Mouse (Mus musculus): ENCODE measurements around the gene Cpsf4l. TPM values are rescaled to one million over a fixed set of nuclear protein-coding genes. Genes with fewer than 3 reads are reported as not detected.

Gene Cpsf4l
- polyA plus RNA-seq, 1 experiment from 2014 or later = 0.54 TPM

DNA sequence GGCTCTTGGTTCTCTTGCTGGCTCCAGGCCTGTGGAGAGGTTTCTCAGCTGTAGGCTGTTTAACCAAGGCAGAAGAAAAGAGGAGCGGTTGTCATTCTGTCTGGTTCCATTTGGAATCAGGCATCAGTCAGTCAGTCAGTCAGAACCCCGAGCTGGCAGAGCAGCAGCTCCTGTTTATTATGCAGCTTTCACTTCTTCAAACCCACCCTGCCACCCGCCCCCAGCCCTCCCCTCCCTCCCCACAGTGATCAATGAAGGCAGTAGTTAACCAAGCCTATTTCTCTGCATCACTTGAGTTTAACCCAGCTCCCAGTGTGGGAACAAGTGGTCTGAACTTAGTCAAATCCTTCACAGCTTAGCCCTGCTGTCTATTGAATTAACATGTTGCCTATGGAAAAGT is 18.0 kb downstream of the Cpsf4l start:
- ATAC-seq (ENCODE audit: low FRiP score) (no peak), DNase-seq (ENCODE audit: low spot score) (no peak)
- Histone ChIP-seq H3K27ac (no peak overlapping the region), H3K9ac (no peak overlapping the region), H3K9me3 (ENCODE audit: control insufficient read depth, low read length) (no peaks in the 10 kb centered on the region), H3K27me3 (ENCODE audit: control insufficient read depth, insufficient read depth, low read length) (no peaks in the 10 kb centered on the region), H3K4me1 (replicated peaks; ENCODE audit: control insufficient read depth, insufficient read depth, low read length) (no peaks in the 10 kb centered on the region; the same call in 1 of the 2 replicates), H3K4me2 (replicated peaks) (no peak overlapping the region), H3K4me3 (replicated peaks; ENCODE audit: low read length) (no peak overlapping the region), H3K36me3 (replicated peaks; ENCODE audit: control insufficient read depth, insufficient read depth) (peaks cover 76% of the 10 kb centered on the region)
- WGBS = 70% methylated on average over 3 of the region's 3 CpGs

DNA sequence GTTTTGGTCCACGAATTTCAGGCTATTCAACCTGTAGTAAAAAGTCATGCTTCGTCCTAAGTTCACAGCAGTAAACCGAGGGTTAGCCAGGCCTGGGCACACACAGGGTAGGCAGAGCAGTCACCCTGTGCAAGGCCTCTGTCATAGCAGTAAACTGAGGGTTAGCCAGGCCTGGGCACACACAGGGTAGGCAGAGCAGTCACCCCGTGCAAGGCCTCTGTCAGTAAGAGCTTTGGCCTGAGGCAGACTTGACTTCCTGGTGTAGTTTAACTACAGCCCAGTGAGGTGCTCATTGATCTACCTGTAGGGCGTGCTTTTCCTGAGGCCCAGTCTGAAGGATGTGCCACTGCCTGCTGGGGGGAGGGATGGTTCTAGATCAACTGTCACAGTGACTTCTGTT is 18.5 kb downstream of the Cpsf4l start:
- H3K4me1 ChIP-seq (replicated peaks; ENCODE audit: control insufficient read depth, insufficient read depth, low read length) = no peaks in the 10 kb centered on the region; the same call in 1 of the 2 replicates
- H3K27me3 ChIP-seq (ENCODE audit: control insufficient read depth, insufficient read depth, low read length) = no peaks in the 10 kb centered on the region
- no peak overlapping the region for H3K4me2 ChIP-seq (replicated peaks)
- ATAC-seq (ENCODE audit: low FRiP score) = no peak
- H3K27ac ChIP-seq = no peak overlapping the region
- no peak overlapping the region for H3K4me3 ChIP-seq (replicated peaks; ENCODE audit: low read length)
- no peak for DNase-seq (ENCODE audit: low spot score)
- 87% methylated on average over 5 of the region's 5 CpGs for WGBS
- no peaks in the 10 kb centered on the region for H3K9me3 ChIP-seq (ENCODE audit: control insufficient read depth, low read length)
- no peak overlapping the region for H3K9ac ChIP-seq
- peaks cover 73% of the 10 kb centered on the region for H3K36me3 ChIP-seq (replicated peaks; ENCODE audit: control insufficient read depth, insufficient read depth)

GRCm38 (mm10) chr11:113690506-113690905 is 19.3 kb downstream of the Cpsf4l start:
- H3K27me3 ChIP-seq (ENCODE audit: control insufficient read depth, insufficient read depth, low read length) = no peaks in the 10 kb centered on the region
- no peaks in the 10 kb centered on the region for H3K9me3 ChIP-seq (ENCODE audit: control insufficient read depth, low read length)
- ATAC-seq (ENCODE audit: low FRiP score) (no peak), DNase-seq (ENCODE audit: low spot score) (no peak)
- no peak overlapping the region for H3K9ac ChIP-seq
- H3K4me2 ChIP-seq (replicated peaks) = no peak overlapping the region
- WGBS = 92% methylated on average over 12 of the region's 12 CpGs
- no peak overlapping the region for H3K4me3 ChIP-seq (replicated peaks; ENCODE audit: low read length)
- peaks cover 4% of the 10 kb centered on the region for H3K4me1 ChIP-seq (replicated peaks; ENCODE audit: control insufficient read depth, insufficient read depth, low read length)
- peaks cover 65% of the 10 kb centered on the region for H3K36me3 ChIP-seq (replicated peaks; ENCODE audit: control insufficient read depth, insufficient read depth)
- no peak overlapping the region for H3K27ac ChIP-seq

DNA sequence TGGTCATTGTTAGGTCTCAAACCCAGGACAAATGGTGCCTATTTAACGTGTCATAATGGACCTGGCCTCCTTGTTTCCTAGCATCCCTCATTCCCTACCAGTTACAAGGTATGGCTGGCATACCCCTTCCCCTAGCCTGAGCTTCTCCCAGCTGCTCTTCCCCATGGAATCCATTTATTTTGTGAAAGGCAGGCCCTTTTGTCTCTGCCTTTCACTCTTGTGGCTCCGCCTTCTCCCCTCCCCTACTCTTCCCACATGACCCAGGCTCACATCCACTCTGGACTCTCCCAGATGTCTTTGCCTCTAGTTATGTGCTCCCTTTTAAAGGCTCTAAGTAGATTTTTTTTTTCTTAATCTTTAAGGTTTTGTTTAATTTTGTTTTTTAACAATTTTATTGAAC is 22.8 kb downstream of the Cpsf4l start:
- no peak overlapping the region for H3K4me3 ChIP-seq (replicated peaks; ENCODE audit: low read length)
- H3K4me1 ChIP-seq (replicated peaks; ENCODE audit: control insufficient read depth, insufficient read depth, low read length) = peaks cover 23% of the 10 kb centered on the region
- H3K36me3 ChIP-seq (replicated peaks; ENCODE audit: control insufficient read depth, insufficient read depth) = peaks cover 33% of the 10 kb centered on the region
- no peak for DNase-seq (ENCODE audit: low spot score)
- no peak overlapping the region for H3K27ac ChIP-seq
- H3K4me2 ChIP-seq (replicated peaks) = no peak overlapping the region
- no peaks in the 10 kb centered on the region for H3K27me3 ChIP-seq (ENCODE audit: control insufficient read depth, insufficient read depth, low read length)
- no peak overlapping the region for H3K9ac ChIP-seq
- no peaks in the 10 kb centered on the region for H3K9me3 ChIP-seq (ENCODE audit: control insufficient read depth, low read length)
- WGBS = 24% methylated on average over 2 of the region's 2 CpGs
- no peak for ATAC-seq (ENCODE audit: low FRiP score)

- ATAC-seq (ENCODE audit: low FRiP score) (0 out of 2 replicates have a peak, but pooled peaks have one; percentile 1), DNase-seq (ENCODE audit: low spot score) (no peak)
- Histone ChIP-seq H3K4me2 (replicated peaks) (peak overlapping the region; percentile 90), H3K9ac (peak overlapping the region; percentile 81), H3K9me3 (ENCODE audit: control insufficient read depth, low read length) (no peaks in the 10 kb centered on the region), H3K27me3 (ENCODE audit: control insufficient read depth, insufficient read depth, low read length) (no peaks in the 10 kb centered on the region), H3K4me3 (replicated peaks; ENCODE audit: low read length) (peak overlapping the region; percentile 89), H3K4me1 (replicated peaks; ENCODE audit: control insufficient read depth, insufficient read depth, low read length) (peaks cover 35% of the 10 kb centered on the region), H3K36me3 (replicated peaks; ENCODE audit: control insufficient read depth, insufficient read depth) (peaks cover 24% of the 10 kb centered on the region), H3K27ac (peak overlapping the region; percentile 90; the same call in 1 of the 2 replicates)
- 44% methylated on average over 25 of the region's 25 CpGs for WGBS
These were observed 24.9 kb downstream of the Cpsf4l start for GRCm38 (mm10) chr11:113684707-113685426.

- H3K9me3 ChIP-seq (ENCODE audit: control insufficient read depth, low read length) = no peaks in the 10 kb centered on the region
- no peaks in the 10 kb centered on the region for H3K27me3 ChIP-seq (ENCODE audit: control insufficient read depth, insufficient read depth, low read length)
- H3K9ac ChIP-seq = peak within 1 kb of the TSS; percentile 81
- under 1% methylated on average over 67 of the region's 73 CpGs for WGBS
- H3K4me1 ChIP-seq (replicated peaks; ENCODE audit: control insufficient read depth, insufficient read depth, low read length) = peaks cover 35% of the 10 kb centered on the region
- peak within 1 kb of the TSS; percentile 89 for H3K4me3 ChIP-seq (replicated peaks; ENCODE audit: low read length)
- peak within 1 kb of the TSS; percentile 90 for H3K4me2 ChIP-seq (replicated peaks)
- ATAC-seq (ENCODE audit: low FRiP score) (peak; percentile 94), DNase-seq (ENCODE audit: low spot score) (peak; percentile 96)
- peak within 1 kb of the TSS; percentile 90 for H3K27ac ChIP-seq
- H3K36me3 ChIP-seq (replicated peaks; ENCODE audit: control insufficient read depth, insufficient read depth) = peaks cover 17% of the 10 kb centered on the region
These were observed 25.7 kb downstream of the Cpsf4l start, which contains the start of the genes Fam104a and D11Wsu47e for GRCm38 (mm10) chr11:113683957-113684706. Fam104a (minus strand) TSS chr11:113684155. D11Wsu47e (plus strand) TSS chr11:113684412.

DNA sequence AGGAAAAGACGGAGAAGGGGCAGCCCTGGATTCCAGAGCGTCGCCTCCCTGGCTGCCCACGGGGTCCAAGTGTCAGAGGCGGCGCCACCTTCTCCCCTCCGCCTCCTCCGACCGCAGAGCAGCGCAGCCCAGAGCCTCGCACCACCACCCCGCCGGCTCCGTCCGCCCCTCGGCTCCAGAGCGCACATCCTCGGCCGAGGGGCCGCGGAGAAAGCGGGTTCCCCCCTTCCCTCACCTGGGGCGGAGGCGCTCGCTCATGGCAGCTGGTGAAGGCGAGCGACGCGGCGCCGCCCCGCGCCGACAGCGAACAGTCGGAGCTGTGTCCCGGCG is 26.2 kb downstream of the Cpsf4l start:
- Histone ChIP-seq H3K4me3 (replicated peaks; ENCODE audit: low read length) (peak overlapping the region; percentile 89), H3K27me3 (ENCODE audit: control insufficient read depth, insufficient read depth, low read length) (no peaks in the 10 kb centered on the region), H3K9ac (peak overlapping the region; percentile 81), H3K4me1 (replicated peaks; ENCODE audit: control insufficient read depth, insufficient read depth, low read length) (peaks cover 35% of the 10 kb centered on the region), H3K9me3 (ENCODE audit: control insufficient read depth, low read length) (no peaks in the 10 kb centered on the region), H3K4me2 (replicated peaks) (peak overlapping the region; percentile 90), H3K27ac (peak overlapping the region; percentile 90), H3K36me3 (replicated peaks; ENCODE audit: control insufficient read depth, insufficient read depth) (peaks cover 11% of the 10 kb centered on the region)
- 0% methylated on average over 10 of the region's 38 CpGs for WGBS
- ATAC-seq (ENCODE audit: low FRiP score) (peak; percentile 75), DNase-seq (ENCODE audit: low spot score) (no peak)

DNA sequence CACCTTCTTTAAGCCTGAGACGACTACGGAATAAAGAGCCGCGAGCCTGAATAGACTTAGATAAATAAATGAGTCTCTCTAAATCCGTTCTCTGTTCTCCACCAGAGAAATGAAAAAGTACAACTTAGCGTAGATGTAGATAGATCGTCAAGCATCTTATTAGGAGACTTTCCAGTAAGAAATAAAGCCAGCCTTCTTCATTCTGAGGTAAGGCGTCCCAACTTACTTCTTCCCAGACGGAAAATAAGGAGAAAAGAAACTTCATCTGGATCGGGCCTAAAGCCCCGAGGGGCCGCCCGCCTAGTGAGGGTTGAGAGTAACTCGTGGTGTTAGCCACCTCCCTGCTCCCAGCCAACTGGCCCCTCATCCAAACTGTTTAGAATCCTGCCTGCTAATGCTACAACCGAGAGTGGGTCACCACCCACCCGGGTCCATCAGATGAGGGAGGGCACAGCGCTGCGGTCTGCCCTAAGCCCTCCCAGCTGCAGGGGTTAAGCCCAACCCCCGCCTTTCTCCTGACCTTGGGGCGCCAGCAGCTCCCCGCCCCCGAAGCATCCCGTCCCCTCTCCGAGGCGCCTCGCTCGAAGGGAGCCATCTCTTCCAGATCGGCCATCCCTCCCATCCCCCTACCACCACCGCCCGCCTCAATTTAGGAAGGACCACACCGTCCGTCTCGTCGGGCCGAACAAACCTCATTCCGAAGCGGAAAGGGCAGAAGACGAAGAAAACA is 26.8 kb downstream of the Cpsf4l start:
- Histone ChIP-seq H3K9me3 (ENCODE audit: control insufficient read depth, low read length) (no peaks in the 10 kb centered on the region), H3K27me3 (ENCODE audit: control insufficient read depth, insufficient read depth, low read length) (no peaks in the 10 kb centered on the region), H3K27ac (peak overlapping the region; percentile 90), H3K4me2 (replicated peaks) (peak overlapping the region; percentile 90), H3K9ac (peak overlapping the region; percentile 81), H3K36me3 (replicated peaks; ENCODE audit: control insufficient read depth, insufficient read depth) (peaks cover 6% of the 10 kb centered on the region), H3K4me1 (replicated peaks; ENCODE audit: control insufficient read depth, insufficient read depth, low read length) (peaks cover 35% of the 10 kb centered on the region), H3K4me3 (replicated peaks; ENCODE audit: low read length) (peak overlapping the region; percentile 89)
- no peak for DNase-seq (ENCODE audit: low spot score)
- WGBS = 3% methylated on average over 37 of the region's 38 CpGs
- peak; percentile 37 for ATAC-seq (ENCODE audit: low FRiP score)

GRCm38 (mm10) chr11:113681979-113682378 is 27.8 kb downstream of the Cpsf4l start:
- Histone ChIP-seq H3K4me3 (replicated peaks; ENCODE audit: low read length) (peak overlapping the region; percentile 89; the same call in 1 of the 2 replicates), H3K9me3 (ENCODE audit: control insufficient read depth, low read length) (no peaks in the 10 kb centered on the region), H3K9ac (peak overlapping the region; percentile 81), H3K36me3 (replicated peaks; ENCODE audit: control insufficient read depth, insufficient read depth) (peaks cover 2% of the 10 kb centered on the region), H3K27me3 (ENCODE audit: control insufficient read depth, insufficient read depth, low read length) (no peaks in the 10 kb centered on the region), H3K27ac (no peak overlapping the region), H3K4me1 (replicated peaks; ENCODE audit: control insufficient read depth, insufficient read depth, low read length) (peaks cover 35% of the 10 kb centered on the region), H3K4me2 (replicated peaks) (peak overlapping the region; percentile 90)
- DNase-seq (ENCODE audit: low spot score) (no peak), ATAC-seq (ENCODE audit: low FRiP score) (no peak)

All from hindbrain, embryonic 14.5 days (tissue).